Comparison of ENCODE assay signal across 34 mouse cellular contexts in the genomic region with DNA sequence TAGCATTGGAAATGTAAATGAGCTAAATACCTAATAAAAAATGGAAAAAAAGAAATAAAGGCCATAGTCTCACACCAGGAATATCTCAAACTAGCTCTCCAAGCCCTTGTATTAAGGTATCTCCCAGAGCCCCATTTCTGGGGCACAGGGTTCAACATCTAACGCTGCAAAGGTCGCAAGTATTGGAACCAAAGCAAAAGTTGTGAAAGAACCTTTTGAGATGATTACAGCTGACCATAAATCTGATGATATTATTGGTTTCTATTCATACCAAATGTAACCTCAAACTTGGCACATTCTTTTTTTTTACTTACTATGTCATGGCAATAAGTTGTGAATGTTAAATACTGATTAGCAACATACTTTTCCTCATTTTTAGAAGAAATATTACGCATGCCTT. TPM values are rescaled to one million over a fixed set of nuclear protein-coding genes. Genes with fewer than 3 reads are reported as not detected.
"Had no signal": no experiment of that assay in that cellular context is flagged by ENCODE, and none has a peak within 500 bp of the region (broad histone marks: within the 10 kb centered on the region; RNA-seq: fewer than 3 reads in every experiment).

No protein-coding gene starts in this region.

- H3K27me3 ChIP-seq: heart, embryonic 12.5 days; heart, embryonic 13.5 days; heart, embryonic 15.5 days; hindbrain, embryonic 12.5 days; hindbrain, embryonic 13.5 days; hindbrain, embryonic 15.5 days; kidney, embryonic 15.5 days had no signal

- H3K9ac ChIP-seq: heart, embryonic 12.5 days; heart, embryonic 13.5 days; heart, embryonic 15.5 days; hindbrain, embryonic 12.5 days; hindbrain, embryonic 13.5 days; hindbrain, embryonic 14.5 days; hindbrain, embryonic 15.5 days; kidney, embryonic 15.5 days had no signal

- ATAC-seq: hindbrain, embryonic 16.5 days; hindbrain, postnatal 0 days; inflammation-experienced regulatory T-cells, adult 6 months; intestine, embryonic 16.5 days; intestine, postnatal 0 days had no signal

- H3K9me3 ChIP-seq: heart, embryonic 12.5 days; heart, embryonic 13.5 days; heart, embryonic 15.5 days; hindbrain, embryonic 10.5 days; hindbrain, embryonic 12.5 days; hindbrain, embryonic 13.5 days; hindbrain, embryonic 15.5 days; kidney, embryonic 15.5 days had no signal

- DNase-seq: heart, postnatal 10 days; heart, postnatal 14 days; heart, postnatal 36 days; heart, postnatal 4 days; kidney, adult 11 months; kidney, adult 18-20 months; kidney, adult 2 months; kidney, adult 8-10 months; kidney, adult 9 months; kidney, postnatal 10 days; kidney, postnatal 14 days; kidney, postnatal 25 days; kidney, postnatal 36 days; kidney, postnatal 4 days; layer of hippocampus, adult 9-11 months; layer of hippocampus, postnatal 36 days had no signal

- H3K4me2 ChIP-seq: heart, embryonic 11.5 days; heart, embryonic 12.5 days; heart, embryonic 13.5 days; heart, embryonic 15.5 days; hindbrain, embryonic 12.5 days; hindbrain, embryonic 13.5 days; hindbrain, embryonic 14.5 days; hindbrain, embryonic 15.5 days; kidney, embryonic 15.5 days had no signal

- H3K4me3 ChIP-seq: heart, embryonic 10.5 days; heart, embryonic 12.5 days; heart, embryonic 13.5 days; heart, embryonic 15.5 days; hindbrain, embryonic 10.5 days; hindbrain, embryonic 12.5 days; hindbrain, embryonic 13.5 days; hindbrain, embryonic 15.5 days; kidney, embryonic 15.5 days; layer of hippocampus, adult 2 months had no signal

- H3K27ac ChIP-seq: heart, embryonic 10.5 days; heart, embryonic 13.5 days; heart, embryonic 15.5 days; hindbrain, embryonic 10.5 days; hindbrain, embryonic 12.5 days; hindbrain, embryonic 13.5 days; hindbrain, embryonic 14.5 days; hindbrain, embryonic 15.5 days; hindbrain, postnatal 0 days; kidney, embryonic 15.5 days; kidney, postnatal 0 days; layer of hippocampus, adult 2 months had no signal

- H3K36me3 ChIP-seq: heart, embryonic 10.5 days; heart, embryonic 12.5 days; heart, embryonic 13.5 days; heart, embryonic 15.5 days; hindbrain, embryonic 10.5 days; hindbrain, embryonic 12.5 days; hindbrain, embryonic 13.5 days; hindbrain, embryonic 15.5 days; kidney, embryonic 15.5 days had no signal

- H3K4me1 ChIP-seq: heart, embryonic 10.5 days; heart, embryonic 12.5 days; heart, embryonic 13.5 days; heart, embryonic 15.5 days; hindbrain, embryonic 10.5 days; hindbrain, embryonic 12.5 days; hindbrain, embryonic 13.5 days; hindbrain, embryonic 15.5 days; kidney, embryonic 15.5 days had no signal

RNA-seq across cellular contexts. Expression of a gene that starts 24.0 kb away (rescaled TPM):
- polyA plus RNA-seq: inflammation-experienced regulatory T-cells, adult 6 months had no signal
